Mouse (Mus musculus): ENCODE results near the gene 1700023F06Rik.

Gene 1700023F06Rik

DNA sequence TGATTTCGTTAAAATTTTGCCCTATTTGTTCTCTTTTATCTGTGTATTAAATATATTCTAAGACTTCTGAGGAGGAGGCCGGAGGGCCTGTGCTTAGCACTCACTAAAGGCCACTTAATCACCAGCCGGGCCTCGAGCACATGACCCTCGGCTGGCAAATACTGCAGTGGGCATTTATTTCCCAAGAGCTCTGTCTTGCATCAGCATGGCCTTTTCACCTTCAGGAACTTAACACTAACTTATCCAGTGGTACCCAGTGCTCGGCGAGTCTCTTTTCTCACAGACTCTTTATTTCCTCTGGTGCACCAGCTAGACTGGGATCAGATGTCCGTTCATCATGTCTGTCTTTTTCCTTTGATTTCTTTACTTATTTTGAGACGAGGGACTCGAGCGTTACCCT is 47.6 kb downstream of the 1700023F06Rik start:
- DNase-seq: no peak

- DNase-seq: peak; percentile 99
Measured at GRCm38 (mm10) chr11:103158621-103159478, 49.5 kb downstream of the 1700023F06Rik start.

- no peak for DNase-seq
Measured at GRCm38 (mm10) chr11:103149771-103150170, 58.6 kb downstream of the 1700023F06Rik start.

Measured in cerebellum, postnatal 25 days (tissue).